Mouse (Mus musculus): ENCODE measurements around the gene Notch2.

DNA sequence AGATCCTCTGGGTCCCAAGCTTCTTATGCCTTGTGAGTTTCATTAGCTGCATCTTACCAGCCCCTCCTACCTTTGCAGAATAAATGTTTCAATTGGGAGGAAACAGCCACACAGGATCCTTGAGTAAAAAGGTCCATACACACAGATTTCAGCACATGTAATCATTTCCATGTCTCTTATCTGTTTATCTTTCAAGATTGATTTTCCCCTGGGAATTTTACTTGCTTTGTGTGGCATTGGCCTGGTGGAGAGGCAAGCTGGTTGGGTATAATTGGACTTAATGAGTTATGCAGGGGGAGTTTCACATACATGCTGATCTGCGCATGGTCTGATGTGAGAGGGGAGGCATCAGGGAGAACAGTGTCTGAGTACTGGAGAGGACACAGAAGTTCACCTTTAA lies 36.3 kb downstream of the Notch2 start:
- TF ChIP-seq POLR2A (IDR thresholded peaks at IDR 0.05; ENCODE audit: borderline replicate concordance, extremely low read depth, low read depth, low read length) (no peak), CTCF (IDR thresholded peaks at IDR 0.05; ENCODE audit: insufficient read depth, low read length) (no peak)
